Mouse (Mus musculus): ENCODE measurements at regions not wholly inside any gene's neighbourhood (a gene's known extent, or its start where the extent isn't known, plus 50 kb on each side); places are given as distances from the start of the nearest gene placed in this dataset.

- TF ChIP-seq CTCF (IDR thresholded peaks at IDR 0.05; ENCODE audit: low read depth, low read length), result no peak
- no peak for TF ChIP-seq GATA1 (IDR thresholded peaks at IDR 0.05; ENCODE audit: borderline replicate concordance, low read length)
- TF ChIP-seq POLR2AphosphoS5 (IDR thresholded peaks at IDR 0.05; ENCODE audit: insufficient replicate concordance, low read depth, low read length), result no peak
These were observed 73.4 kb upstream of the Arntl start for GRCm38 (mm10) chr7:113133891-113134290.

Measured in G1E (cell line).